Mouse (Mus musculus): ENCODE results near the gene Hoxb9.

DNA sequence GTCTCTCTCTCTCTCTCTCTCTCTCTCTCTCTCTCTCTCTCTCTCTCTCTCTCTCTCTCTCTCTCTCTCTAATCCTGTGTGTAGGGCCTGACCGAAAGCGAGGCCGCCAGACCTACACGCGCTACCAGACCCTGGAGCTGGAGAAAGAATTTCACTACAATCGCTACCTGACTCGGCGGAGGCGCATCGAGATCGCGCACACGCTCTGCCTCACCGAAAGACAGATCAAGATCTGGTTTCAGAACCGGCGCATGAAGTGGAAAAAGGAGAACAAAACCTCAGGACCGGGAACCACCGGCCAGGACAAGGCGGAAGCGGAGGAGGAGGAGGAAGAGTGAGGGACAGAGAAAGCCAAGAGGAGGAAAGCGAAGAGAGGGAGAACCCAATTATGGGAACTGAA lies 18.0 kb downstream of the Hoxb9 start:
- no peak for TF ChIP-seq CTCF (IDR thresholded peaks at IDR 0.05; ENCODE audit: insufficient read depth, low read depth, low read length)
- no peak for TF ChIP-seq POLR2A (IDR thresholded peaks at IDR 0.05; ENCODE audit: insufficient read depth, low read depth, low read length)
